Mouse (Mus musculus) kidney, adult 8-10 months (tissue): ENCODE data around the gene Rnd1.

Experiments used
- DNase-seq, 2 experiments: peaks; one replicate each; pipeline ENCODE4 v3.0.0; 2022

Gene Rnd1

GRCm38 (mm10) chr15:98676940-98677728 lies at the start of gene Rnd1:
Gene Rnd1 (minus strand): TSS chr15:98677461.
- DNase-seq, result peak; percentile 82 to 89

- DNase-seq, result no peak
Observed at GRCm38 (mm10) chr15:98726746-98727145, 49.5 kb upstream of the Rnd1 start.

- peak; percentile 42 to 59 for DNase-seq
Observed at GRCm38 (mm10) chr15:98726079-98726478, 48.8 kb upstream of the Rnd1 start.

GRCm38 (mm10) chr15:98724441-98724840 lies 47.2 kb upstream of the Rnd1 start:
- DNase-seq, result no peak

GRCm38 (mm10) chr15:98722854-98723253 lies 45.6 kb upstream of the Rnd1 start:
- no peak for DNase-seq

GRCm38 (mm10) chr15:98722191-98722590 lies 44.9 kb upstream of the Rnd1 start:
- DNase-seq, result no peak

GRCm38 (mm10) chr15:98717301-98717700 lies 40.0 kb upstream of the Rnd1 start:
- no peak for DNase-seq

GRCm38 (mm10) chr15:98714230-98714652 lies 37.0 kb upstream of the Rnd1 start:
- peak; percentile 62 to 74 for DNase-seq

GRCm38 (mm10) chr15:98710442-98710841 lies 33.2 kb upstream of the Rnd1 start:
- peak; percentile 32 to 61 for DNase-seq

- DNase-seq, result peak; percentile 90 to 93
Observed at GRCm38 (mm10) chr15:98707766-98708372, 30.6 kb upstream of the Rnd1 start, which contains the start of gene Ccdc65. Gene Ccdc65 (plus strand): TSS chr15:98708207.

GRCm38 (mm10) chr15:98704312-98704711 lies 27.1 kb upstream of the Rnd1 start:
- no peak for DNase-seq

GRCm38 (mm10) chr15:98699190-98700105 lies 22.2 kb upstream of the Rnd1 start:
- DNase-seq, result peak; percentile 77 to 88

GRCm38 (mm10) chr15:98696216-98696615 lies 19.0 kb upstream of the Rnd1 start:
- DNase-seq, result peak in 1 of 2 experiments; percentile 12

- peak; percentile 85 to 89 for DNase-seq
Observed at GRCm38 (mm10) chr15:98695726-98696125, 18.5 kb upstream of the Rnd1 start.

GRCm38 (mm10) chr15:98692171-98692715 lies 15.0 kb upstream of the Rnd1 start:
- DNase-seq, result peak; percentile 57 to 72

GRCm38 (mm10) chr15:98691486-98692147 lies 14.4 kb upstream of the Rnd1 start:
- DNase-seq, result peak in 1 of 2 experiments; percentile 33

GRCm38 (mm10) chr15:98689682-98690081 lies 12.4 kb upstream of the Rnd1 start:
- no peak for DNase-seq

GRCm38 (mm10) chr15:98685926-98686325 lies 8.7 kb upstream of the Rnd1 start:
- DNase-seq, result no peak

- no peak for DNase-seq
Observed at GRCm38 (mm10) chr15:98683746-98684145, 6.5 kb upstream of the Rnd1 start.

GRCm38 (mm10) chr15:98683177-98683576 lies 5.9 kb upstream of the Rnd1 start:
- DNase-seq, result no peak

GRCm38 (mm10) chr15:98681633-98682032 lies 4.4 kb upstream of the Rnd1 start:
- no peak for DNase-seq

GRCm38 (mm10) chr15:98680660-98681059 lies 3.4 kb upstream of the Rnd1 start:
- DNase-seq, result no peak
